Mouse (Mus musculus) ovary, adult 18-20 months (tissue): ENCODE data around the gene Ap3m1.
A peak's percentile ranks its signal among the peaks of the same experiment; 100 is the strongest.

Experiments used
- DNase-seq: peaks from one replicate; pipeline ENCODE4 v3.0.0; 2022; ENCODE audit warnings: low spot score, mixed read lengths

The Ap3m1 gene

GRCm38 (mm10) chr14:21013800-21014334 lies 38.4 kb downstream of the Ap3m1 start:
- no peak for DNase-seq

GRCm38 (mm10) chr14:20999617-21000016 lies 52.7 kb downstream of the Ap3m1 start:
- no peak for DNase-seq

GRCm38 (mm10) chr14:20997548-20997947 lies 54.8 kb downstream of the Ap3m1 start:
- no peak for DNase-seq

- DNase-seq = no peak
Measured at GRCm38 (mm10) chr14:20996361-20996760, 55.9 kb downstream of the Ap3m1 start.

- no peak for DNase-seq
Measured at GRCm38 (mm10) chr14:20995497-20995896, 56.8 kb downstream of the Ap3m1 start.

GRCm38 (mm10) chr14:20994475-20994874 lies 57.8 kb downstream of the Ap3m1 start:
- no peak for DNase-seq

GRCm38 (mm10) chr14:20993067-20993691 lies 59.1 kb downstream of the Ap3m1 start:
- peak; percentile 16 for DNase-seq

GRCm38 (mm10) chr14:20991492-20991891 lies 60.8 kb downstream of the Ap3m1 start:
- no peak for DNase-seq

- DNase-seq = no peak
Measured at GRCm38 (mm10) chr14:20985482-20985881, 66.8 kb downstream of the Ap3m1 start.

- DNase-seq = peak; percentile 73
Measured at GRCm38 (mm10) chr14:20983832-20984231, 68.5 kb downstream of the Ap3m1 start.
